Mouse (Mus musculus): ENCODE measurements around the gene Vps11.
"Not testable (repeated sequence)": the region's sequence is repeated elsewhere in the genome, so short reads cannot be mapped to it uniquely, and the experiment has no call there.

Vps11 gene

GRCm38 (mm10) chr9:44361190-44361917 is at the start of gene Vps11:
Gene Vps11, minus strand, starts transcription at chr9:44361670.
- DNase-seq (ENCODE audit: low read depth, low spot score) = peak; percentile 91

GRCm38 (mm10) chr9:44410647-44411336 is 49.3 kb upstream of the Vps11 start:
- no peak for DNase-seq (ENCODE audit: low read depth, low spot score)

- not testable (repeated sequence) for DNase-seq (ENCODE audit: low read depth, low spot score)
Observed at GRCm38 (mm10) chr9:44408693-44409092, 47.2 kb upstream of the Vps11 start.

GRCm38 (mm10) chr9:44407752-44408097 is 46.3 kb upstream of the Vps11 start:
- no peak for DNase-seq (ENCODE audit: low read depth, low spot score)

GRCm38 (mm10) chr9:44406906-44407751 is 45.7 kb upstream of the Vps11 start, which contains the start of the genes Rps25 and Trappc4:
Gene Rps25, plus strand, starts transcription at chr9:44407139.
Gene Trappc4, minus strand, starts transcription at chr9:44407600.
- peak; percentile 96 for DNase-seq (ENCODE audit: low read depth, low spot score)

GRCm38 (mm10) chr9:44405011-44405410 is 43.5 kb upstream of the Vps11 start:
- no peak for DNase-seq (ENCODE audit: low read depth, low spot score)

GRCm38 (mm10) chr9:44401081-44401480 is 39.6 kb upstream of the Vps11 start:
- DNase-seq (ENCODE audit: low read depth, low spot score) = no peak

GRCm38 (mm10) chr9:44399795-44400114 is 38.3 kb upstream of the Vps11 start:
- DNase-seq (ENCODE audit: low read depth, low spot score) = no peak

GRCm38 (mm10) chr9:44399114-44399794 is 37.8 kb upstream of the Vps11 start:
- DNase-seq (ENCODE audit: low read depth, low spot score) = no peak

GRCm38 (mm10) chr9:44398551-44398950 is 37.1 kb upstream of the Vps11 start:
- DNase-seq (ENCODE audit: low read depth, low spot score) = no peak

- DNase-seq (ENCODE audit: low read depth, low spot score) = no peak
Observed at GRCm38 (mm10) chr9:44398087-44398486, 36.6 kb upstream of the Vps11 start.

GRCm38 (mm10) chr9:44396684-44397411 is 35.4 kb upstream of the Vps11 start, which contains the start of gene Slc37a4:
Gene Slc37a4, plus strand, starts transcription at chr9:44396852.
- DNase-seq (ENCODE audit: low read depth, low spot score) = peak; percentile 98

- DNase-seq (ENCODE audit: low read depth, low spot score) = no peak
Observed at GRCm38 (mm10) chr9:44391466-44391865, 30.0 kb upstream of the Vps11 start.

GRCm38 (mm10) chr9:44389273-44389672 is 27.8 kb upstream of the Vps11 start:
- DNase-seq (ENCODE audit: low read depth, low spot score) = no peak

- DNase-seq (ENCODE audit: low read depth, low spot score) = no peak
Observed at GRCm38 (mm10) chr9:44387221-44387620, 25.8 kb upstream of the Vps11 start.

- DNase-seq (ENCODE audit: low read depth, low spot score) = no peak
Observed at GRCm38 (mm10) chr9:44384596-44384995, 23.1 kb upstream of the Vps11 start.

- DNase-seq (ENCODE audit: low read depth, low spot score) = no peak
Observed at GRCm38 (mm10) chr9:44379862-44380261, 18.4 kb upstream of the Vps11 start.

GRCm38 (mm10) chr9:44379054-44379834 is 17.8 kb upstream of the Vps11 start, which contains the start of gene Hyou1:
Gene Hyou1, plus strand, starts transcription at chr9:44379490.
- peak; percentile 96 for DNase-seq (ENCODE audit: low read depth, low spot score)

GRCm38 (mm10) chr9:44378153-44378730 is 16.8 kb upstream of the Vps11 start:
- DNase-seq (ENCODE audit: low read depth, low spot score) = no peak

- not testable (repeated sequence) for DNase-seq (ENCODE audit: low read depth, low spot score)
Observed at GRCm38 (mm10) chr9:44377335-44377734, 15.9 kb upstream of the Vps11 start.

Measured in telencephalon, adult 2 months (tissue).